Mouse (Mus musculus): ENCODE measurements at regions not wholly inside any gene's neighbourhood (a gene's known extent, or its start where the extent isn't known, plus 50 kb on each side); places are given as distances from the start of the nearest gene placed in this dataset.

GRCm38 (mm10) chr9:101464727-101465427 is 213.3 kb upstream of the Ppp2r3a start:
- DNase-seq (ENCODE audit: extremely low spot score in 1 of 2, low spot score in 1 of 2) = no peak

GRCm38 (mm10) chr9:101458947-101459627 is 207.5 kb upstream of the Ppp2r3a start:
- no peak for DNase-seq (ENCODE audit: extremely low spot score in 1 of 2, low spot score in 1 of 2)

GRCm38 (mm10) chr9:101458306-101458946 is 206.8 kb upstream of the Ppp2r3a start:
- DNase-seq (ENCODE audit: extremely low spot score in 1 of 2, low spot score in 1 of 2) = no peak

GRCm38 (mm10) chr9:101446316-101446715 is 194.7 kb upstream of the Ppp2r3a start:
- DNase-seq (ENCODE audit: extremely low spot score in 1 of 2, low spot score in 1 of 2) = no peak

GRCm38 (mm10) chr9:101445764-101446163 is 194.2 kb upstream of the Ppp2r3a start:
- peak in 1 of 2 experiments; percentile 31 for DNase-seq (ENCODE audit: extremely low spot score in 1 of 2, low spot score in 1 of 2)

GRCm38 (mm10) chr9:101445293-101445692 is 193.7 kb upstream of the Ppp2r3a start:
- DNase-seq (ENCODE audit: extremely low spot score in 1 of 2, low spot score in 1 of 2) = no peak

- no peak for DNase-seq (ENCODE audit: extremely low spot score in 1 of 2, low spot score in 1 of 2)
Observed at GRCm38 (mm10) chr9:101439856-101440255, 188.3 kb upstream of the Ppp2r3a start.

- DNase-seq (ENCODE audit: extremely low spot score in 1 of 2, low spot score in 1 of 2) = no peak
Observed at GRCm38 (mm10) chr9:101438564-101439180, 187.1 kb upstream of the Ppp2r3a start.

- no peak for DNase-seq (ENCODE audit: extremely low spot score in 1 of 2, low spot score in 1 of 2)
Observed at GRCm38 (mm10) chr9:101424974-101425670, 173.5 kb upstream of the Ppp2r3a start.

GRCm38 (mm10) chr9:101423041-101423440 is 171.4 kb upstream of the Ppp2r3a start:
- DNase-seq (ENCODE audit: extremely low spot score in 1 of 2, low spot score in 1 of 2) = no peak

- DNase-seq (ENCODE audit: extremely low spot score in 1 of 2, low spot score in 1 of 2) = no peak
Observed at GRCm38 (mm10) chr9:101422006-101422405, 170.4 kb upstream of the Ppp2r3a start.

GRCm38 (mm10) chr9:101421136-101421535 is 169.5 kb upstream of the Ppp2r3a start:
- DNase-seq (ENCODE audit: extremely low spot score in 1 of 2, low spot score in 1 of 2) = no peak

GRCm38 (mm10) chr9:101420181-101420580 is 168.6 kb upstream of the Ppp2r3a start:
- no peak for DNase-seq (ENCODE audit: extremely low spot score in 1 of 2, low spot score in 1 of 2)

- DNase-seq (ENCODE audit: extremely low spot score in 1 of 2, low spot score in 1 of 2) = no peak
Observed at GRCm38 (mm10) chr9:101417660-101418059, 166.1 kb upstream of the Ppp2r3a start.

- DNase-seq (ENCODE audit: extremely low spot score in 1 of 2, low spot score in 1 of 2) = no peak
Observed at GRCm38 (mm10) chr9:101416321-101416720, 164.7 kb upstream of the Ppp2r3a start.

- no peak for DNase-seq (ENCODE audit: extremely low spot score in 1 of 2, low spot score in 1 of 2)
Observed at GRCm38 (mm10) chr9:101413071-101413633, 161.6 kb upstream of the Ppp2r3a start.

- no peak for DNase-seq (ENCODE audit: extremely low spot score in 1 of 2, low spot score in 1 of 2)
Observed at GRCm38 (mm10) chr9:101411951-101412350, 160.4 kb upstream of the Ppp2r3a start.

GRCm38 (mm10) chr9:101411532-101411880 is 159.9 kb upstream of the Ppp2r3a start:
- no peak for DNase-seq (ENCODE audit: extremely low spot score in 1 of 2, low spot score in 1 of 2)

- no peak for DNase-seq (ENCODE audit: extremely low spot score in 1 of 2, low spot score in 1 of 2)
Observed at GRCm38 (mm10) chr9:101410783-101411531, 159.4 kb upstream of the Ppp2r3a start.

GRCm38 (mm10) chr9:101410348-101410747 is 158.8 kb upstream of the Ppp2r3a start:
- DNase-seq (ENCODE audit: extremely low spot score in 1 of 2, low spot score in 1 of 2) = no peak

Data from layer of hippocampus, postnatal 25 days (tissue).